Mouse (Mus musculus): ENCODE results near the gene Fnbp1. TPM values are rescaled to one million over a fixed set of nuclear protein-coding genes. Genes with fewer than 3 reads are reported as not detected.

Fnbp1 gene
- total and polyA plus RNA-seq, 2 experiments from 2014 or later: 22.1 to 30.7 TPM

GRCm38 (mm10) chr2:31105279-31105678, 36.5 kb downstream of the Fnbp1 start:
- TF ChIP-seq CTCF (IDR thresholded peaks at IDR 0.05): no peak
- H3K4me1 ChIP-seq (ENCODE audit: insufficient read depth, low read length): peaks cover 4% of the 10 kb centered on the region; the same call in 1 of the 2 replicates
- no peaks in the 10 kb centered on the region for H3K27me3 ChIP-seq (ENCODE audit: insufficient read depth, low read length)
- no peak overlapping the region for H3K4me3 ChIP-seq (ENCODE audit: low read depth, low read length)
- no peaks in the 10 kb centered on the region for H3K36me3 ChIP-seq (ENCODE audit: insufficient read depth, low read length)
- no peak overlapping the region for H3K27ac ChIP-seq (ENCODE audit: low read depth, low read length)
- H3K4me2 ChIP-seq (ENCODE audit: low read depth, low read length, poor library complexity, severe bottlenecking): no peak overlapping the region
- ATAC-seq (ENCODE audit: low FRiP score) (no peak), DNase-seq (ENCODE audit: low spot score) (no peak)
- WGBS: 80% methylated on average over 3 of the region's 3 CpGs
- H3K9me3 ChIP-seq (ENCODE audit: low read length): no peaks in the 10 kb centered on the region
- H3K9ac ChIP-seq (replicated peaks; ENCODE audit: low read length, poor library complexity, severe bottlenecking): no peak overlapping the region

GRCm38 (mm10) chr2:31103321-31103720, 38.5 kb downstream of the Fnbp1 start:
- Histone ChIP-seq H3K4me1 (ENCODE audit: insufficient read depth, low read length) (peaks cover 4% of the 10 kb centered on the region; the same call in 1 of the 2 replicates), H3K4me3 (ENCODE audit: low read depth, low read length) (no peak overlapping the region), H3K4me2 (ENCODE audit: low read depth, low read length, poor library complexity, severe bottlenecking) (no peak overlapping the region), H3K9me3 (ENCODE audit: low read length) (no peaks in the 10 kb centered on the region), H3K27me3 (ENCODE audit: insufficient read depth, low read length) (no peaks in the 10 kb centered on the region), H3K27ac (ENCODE audit: low read depth, low read length) (no peak overlapping the region), H3K9ac (replicated peaks; ENCODE audit: low read length, poor library complexity, severe bottlenecking) (no peak overlapping the region), H3K36me3 (ENCODE audit: insufficient read depth, low read length) (no peaks in the 10 kb centered on the region)
- DNase-seq (ENCODE audit: low spot score) (no peak), ATAC-seq (ENCODE audit: low FRiP score) (no peak)
- WGBS: 85% methylated on average over 8 of the region's 8 CpGs
- no peak for TF ChIP-seq CTCF (IDR thresholded peaks at IDR 0.05)

DNA sequence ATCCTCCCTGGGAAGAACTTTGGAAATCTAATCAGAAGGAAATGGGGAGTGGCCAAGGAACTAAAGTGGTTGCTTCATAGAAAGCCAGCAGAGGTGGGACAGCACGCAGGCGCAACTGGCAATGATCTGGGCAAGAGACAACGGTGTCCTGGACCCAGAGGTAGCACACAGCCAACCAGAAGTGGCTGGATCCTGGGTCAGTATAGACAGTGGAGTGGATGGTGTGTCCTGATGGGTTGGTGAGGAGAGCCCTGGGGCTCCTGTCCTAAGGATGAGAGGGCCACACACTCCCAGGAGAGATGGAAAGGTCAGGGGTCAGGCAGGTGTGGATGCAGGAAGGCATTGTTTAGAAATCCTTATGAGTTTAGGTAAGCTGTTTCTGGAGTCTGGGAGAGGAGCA, 40.5 kb downstream of the Fnbp1 start:
- no peaks in the 10 kb centered on the region for H3K9me3 ChIP-seq (ENCODE audit: low read length)
- no peak overlapping the region for H3K9ac ChIP-seq (replicated peaks; ENCODE audit: low read length, poor library complexity, severe bottlenecking)
- H3K4me2 ChIP-seq (ENCODE audit: low read depth, low read length, poor library complexity, severe bottlenecking): no peak overlapping the region
- H3K27ac ChIP-seq (ENCODE audit: low read depth, low read length): no peak overlapping the region
- no peaks in the 10 kb centered on the region for H3K27me3 ChIP-seq (ENCODE audit: insufficient read depth, low read length)
- 93% methylated on average over 3 of the region's 3 CpGs for WGBS
- no peak for TF ChIP-seq CTCF (IDR thresholded peaks at IDR 0.05)
- DNase-seq (ENCODE audit: low spot score): no peak
- no peak for ATAC-seq (ENCODE audit: low FRiP score)
- H3K4me3 ChIP-seq (ENCODE audit: low read depth, low read length): no peak overlapping the region
- no peaks in the 10 kb centered on the region for H3K36me3 ChIP-seq (ENCODE audit: insufficient read depth, low read length)
- no peaks in the 10 kb centered on the region for H3K4me1 ChIP-seq (ENCODE audit: insufficient read depth, low read length)

GRCm38 (mm10) chr2:31099079-31099478, 42.7 kb downstream of the Fnbp1 start:
- 77% methylated on average over 8 of the region's 8 CpGs for WGBS
- DNase-seq (ENCODE audit: low spot score) (no peak), ATAC-seq (ENCODE audit: low FRiP score) (no peak)
- Histone ChIP-seq H3K27me3 (ENCODE audit: insufficient read depth, low read length) (no peaks in the 10 kb centered on the region), H3K9ac (replicated peaks; ENCODE audit: low read length, poor library complexity, severe bottlenecking) (no peak overlapping the region), H3K27ac (ENCODE audit: low read depth, low read length) (no peak overlapping the region), H3K4me2 (ENCODE audit: low read depth, low read length, poor library complexity, severe bottlenecking) (no peak overlapping the region), H3K4me1 (ENCODE audit: insufficient read depth, low read length) (no peaks in the 10 kb centered on the region), H3K36me3 (ENCODE audit: insufficient read depth, low read length) (peaks cover 10% of the 10 kb centered on the region; the same call in 1 of the 2 replicates), H3K4me3 (ENCODE audit: low read depth, low read length) (no peak overlapping the region), H3K9me3 (ENCODE audit: low read length) (no peaks in the 10 kb centered on the region)
- TF ChIP-seq CTCF (IDR thresholded peaks at IDR 0.05): no peak

GRCm38 (mm10) chr2:31098616-31099015, 43.2 kb downstream of the Fnbp1 start:
- WGBS: 98% methylated on average over 11 of the region's 11 CpGs

GRCm38 (mm10) chr2:31097276-31097675, 44.5 kb downstream of the Fnbp1 start:
- no peak overlapping the region for H3K4me3 ChIP-seq (ENCODE audit: low read depth, low read length)
- no peak overlapping the region for H3K9ac ChIP-seq (replicated peaks; ENCODE audit: low read length, poor library complexity, severe bottlenecking)
- no peak overlapping the region for H3K4me2 ChIP-seq (ENCODE audit: low read depth, low read length, poor library complexity, severe bottlenecking)
- H3K9me3 ChIP-seq (ENCODE audit: low read length): no peaks in the 10 kb centered on the region
- peaks cover 10% of the 10 kb centered on the region; the same call in 1 of the 2 replicates for H3K36me3 ChIP-seq (ENCODE audit: insufficient read depth, low read length)
- ATAC-seq (ENCODE audit: low FRiP score) (no peak), DNase-seq (ENCODE audit: low spot score) (no peak)
- no peaks in the 10 kb centered on the region for H3K27me3 ChIP-seq (ENCODE audit: insufficient read depth, low read length)
- H3K27ac ChIP-seq (ENCODE audit: low read depth, low read length): no peak overlapping the region
- 83% methylated on average over 2 of the region's 2 CpGs for WGBS
- H3K4me1 ChIP-seq (ENCODE audit: insufficient read depth, low read length): no peaks in the 10 kb centered on the region
- no peak for TF ChIP-seq CTCF (IDR thresholded peaks at IDR 0.05)

More at GRCm38 (mm10) chr2:31098616-31099015, 43.2 kb downstream of the Fnbp1 start:
- Histone ChIP-seq H3K4me3 (ENCODE audit: low read depth, low read length) (no peak overlapping the region), H3K4me1 (ENCODE audit: insufficient read depth, low read length) (no peaks in the 10 kb centered on the region), H3K9me3 (ENCODE audit: low read length) (no peaks in the 10 kb centered on the region), H3K27me3 (ENCODE audit: insufficient read depth, low read length) (no peaks in the 10 kb centered on the region), H3K4me2 (ENCODE audit: low read depth, low read length, poor library complexity, severe bottlenecking) (no peak overlapping the region), H3K27ac (ENCODE audit: low read depth, low read length) (no peak overlapping the region), H3K9ac (replicated peaks; ENCODE audit: low read length, poor library complexity, severe bottlenecking) (no peak overlapping the region), H3K36me3 (ENCODE audit: insufficient read depth, low read length) (peaks cover 10% of the 10 kb centered on the region; the same call in 1 of the 2 replicates)
- no peak for TF ChIP-seq CTCF (IDR thresholded peaks at IDR 0.05)
- ATAC-seq (ENCODE audit: low FRiP score) (no peak), DNase-seq (ENCODE audit: low spot score) (no peak)

Measured in midbrain, postnatal 0 days (tissue).